8 mouse cellular contexts compared by ENCODE assay signal in the genomic region with DNA sequence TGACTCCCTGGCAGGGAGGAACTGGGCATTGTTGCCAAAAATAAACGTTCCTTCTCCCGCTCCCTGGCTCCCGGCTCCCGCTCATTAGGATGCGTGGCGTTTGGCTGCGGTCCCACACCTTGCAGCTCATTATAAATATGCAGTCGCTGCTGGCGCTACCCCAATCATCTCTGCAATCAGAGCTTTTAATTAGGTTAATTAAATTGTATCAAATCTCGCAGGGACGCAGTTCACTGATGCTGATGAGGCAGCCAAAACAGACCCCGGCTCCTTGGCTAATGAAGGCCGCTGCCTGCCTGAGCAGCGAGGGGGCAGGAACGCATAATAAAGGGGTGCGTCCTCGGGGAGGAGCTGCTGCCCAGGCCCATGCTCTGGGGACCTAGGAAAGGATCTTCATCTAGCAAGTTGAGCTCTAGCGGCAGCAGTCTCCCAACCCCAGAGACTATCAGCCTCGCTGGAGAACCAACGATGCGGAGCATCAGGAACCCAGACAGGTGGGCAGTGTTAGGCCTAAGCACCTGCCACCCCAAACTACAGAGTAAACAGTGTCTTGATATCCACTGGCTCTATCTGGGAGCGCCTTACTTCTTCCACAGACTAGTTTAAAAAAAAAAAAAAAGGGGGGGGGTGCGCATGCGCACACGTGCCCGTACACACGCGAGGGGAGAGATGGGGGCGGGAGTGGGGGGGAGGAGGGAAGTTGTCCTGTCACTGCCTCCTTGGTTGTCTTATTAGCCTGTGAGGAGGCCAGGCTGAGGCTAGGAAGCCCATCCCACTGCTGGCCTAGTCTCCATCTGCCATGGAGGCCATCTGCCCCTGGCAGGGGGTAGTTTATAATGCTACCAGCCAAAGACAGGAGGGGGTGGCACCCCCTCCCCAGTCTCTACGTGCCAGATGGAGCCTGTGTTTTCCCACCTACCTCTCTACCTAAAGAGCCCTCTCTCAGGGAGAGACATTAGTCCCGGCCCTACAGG. TPM values are rescaled to one million over a fixed set of nuclear protein-coding genes. Genes with fewer than 3 reads are reported as not detected.
DNase-seq lines count a peak whose midpoint lies in the region; ATAC-seq and TF ChIP-seq lines count a peak whose summit lies in the region.

No protein-coding gene starts in this region.

- peak overlapping the region; percentile 64 for H3K4me2 ChIP-seq in heart, embryonic 15.5 days
- H3K4me2 ChIP-seq in embryonic facial prominence, embryonic 15.5 days (replicated peaks): peak overlapping the region; percentile 44

- no peaks in the 10 kb centered on the region for H3K9me3 ChIP-seq in heart, embryonic 15.5 days (replicated peaks)
- no peaks in the 10 kb centered on the region for H3K9me3 ChIP-seq in embryonic facial prominence, embryonic 15.5 days (replicated peaks)
- no peaks in the 10 kb centered on the region for H3K9me3 ChIP-seq in midbrain, embryonic 10.5 days (replicated peaks)

- H3K79me2 ChIP-seq in heart, adult 2 months (replicated peaks; ENCODE audit: control insufficient read depth, insufficient read depth, low read length): no peaks in the 10 kb centered on the region

- TF ChIP-seq EP300 in heart, adult 2 months (IDR thresholded peaks at IDR 0.05; ENCODE audit: insufficient read depth, low read depth, low read length): no peak

- WGBS in heart, embryonic 15.5 days: 3% methylated on average over 26 of the region's 31 CpGs
- 5% methylated on average over 31 of the region's 31 CpGs for WGBS in embryonic facial prominence, embryonic 15.5 days
- WGBS in midbrain, embryonic 10.5 days: 4% methylated on average over 30 of the region's 31 CpGs
- 18% methylated on average over 31 of the region's 31 CpGs for WGBS in thymus, adult 2 months
- 9% methylated on average over 30 of the region's 31 CpGs for WGBS in heart, adult 2 months

- peak overlapping the region; percentile 32 for H3K4me3 ChIP-seq in heart, embryonic 15.5 days
- H3K4me3 ChIP-seq in embryonic facial prominence, embryonic 15.5 days (replicated peaks): peak overlapping the region; percentile 15
- peak overlapping the region; percentile 46 for H3K4me3 ChIP-seq in midbrain, embryonic 10.5 days
- H3K4me3 ChIP-seq in thymus, adult 2 months (ENCODE audit: control insufficient read depth, insufficient read depth, low read length): no peak overlapping the region
- H3K4me3 ChIP-seq in heart, adult 2 months: no peak overlapping the region

- DNase-seq in heart, adult 8-10 months (ENCODE audit: low spot score): no peak
- peak; percentile 64 for DNase-seq in Muller cell, postnatal 12 days (ENCODE audit: inconsistent ontology term)
- peak; percentile 48 for DNase-seq in midbrain, embryonic 10.5 days (ENCODE audit: low spot score)
- no peak for DNase-seq in thymus, adult 2 months
- no peak for DNase-seq in spleen, postnatal 36 days (ENCODE audit: low spot score in 2 of 2)
- DNase-seq in heart, adult 2 months: no peak

- no peak for ATAC-seq in heart, embryonic 15.5 days (replicated peaks; ENCODE audit: insufficient number of reproducible peaks, insufficient read depth, low FRiP score, low read depth)
- no peak for ATAC-seq in embryonic facial prominence, embryonic 15.5 days (ENCODE audit: insufficient number of reproducible peaks, low FRiP score, low TSS enrichment, low read depth)

- H3K36me3 ChIP-seq in heart, embryonic 15.5 days: peaks cover 5% of the 10 kb centered on the region; the same call in 1 of the 2 replicates
- H3K36me3 ChIP-seq in embryonic facial prominence, embryonic 15.5 days: peaks cover 14% of the 10 kb centered on the region
- H3K36me3 ChIP-seq in midbrain, embryonic 10.5 days: peaks cover 11% of the 10 kb centered on the region
- no peaks in the 10 kb centered on the region for H3K36me3 ChIP-seq in thymus, adult 2 months (ENCODE audit: control insufficient read depth, insufficient read depth, low read length)
- no peaks in the 10 kb centered on the region for H3K36me3 ChIP-seq in heart, adult 2 months (ENCODE audit: control insufficient read depth, insufficient read depth, low read length)

- H3K27me3 ChIP-seq in heart, embryonic 15.5 days: peaks cover 62% of the 10 kb centered on the region
- peaks cover 26% of the 10 kb centered on the region for H3K27me3 ChIP-seq in embryonic facial prominence, embryonic 15.5 days
- peaks cover 69% of the 10 kb centered on the region for H3K27me3 ChIP-seq in midbrain, embryonic 10.5 days (ENCODE audit: low read depth, poor library complexity, severe bottlenecking)
- H3K27me3 ChIP-seq in thymus, adult 2 months (ENCODE audit: control insufficient read depth, insufficient read depth, low read length): peaks cover 2% of the 10 kb centered on the region; the same call in 1 of the 2 replicates
- H3K27me3 ChIP-seq in heart, adult 2 months (ENCODE audit: control insufficient read depth, insufficient read depth, low read length): no peaks in the 10 kb centered on the region

- H3K9ac ChIP-seq in heart, embryonic 15.5 days: peak overlapping the region; percentile 33; the same call in 1 of the 2 replicates
- H3K9ac ChIP-seq in embryonic facial prominence, embryonic 15.5 days: no peak overlapping the region
- no peak overlapping the region for H3K9ac ChIP-seq in heart, adult 2 months (ENCODE audit: low read depth, low read length)

- intact Hi-C loops in heart, adult 2 months (cut with DNase I): loop anchor here (10.0 kb wide), 1 partner anchor 728 kb away; no protein-coding TSS in a partner anchor

- no peak overlapping the region for H3K27ac ChIP-seq in heart, embryonic 15.5 days
- no peak overlapping the region for H3K27ac ChIP-seq in embryonic facial prominence, embryonic 15.5 days (replicated peaks)
- H3K27ac ChIP-seq in midbrain, embryonic 10.5 days (replicated peaks): peak overlapping the region; percentile 72
- no peak overlapping the region for H3K27ac ChIP-seq in thymus, adult 2 months (ENCODE audit: control insufficient read depth, insufficient read depth, low read length)
- no peak overlapping the region for H3K27ac ChIP-seq in heart, adult 2 months

- H3K4me1 ChIP-seq in heart, embryonic 15.5 days (replicated peaks): peaks cover 19% of the 10 kb centered on the region
- peaks cover 29% of the 10 kb centered on the region for H3K4me1 ChIP-seq in embryonic facial prominence, embryonic 15.5 days
- H3K4me1 ChIP-seq in midbrain, embryonic 10.5 days: peaks cover 62% of the 10 kb centered on the region
- H3K4me1 ChIP-seq in thymus, adult 2 months (replicated peaks; ENCODE audit: control insufficient read depth, insufficient read depth, low read length): no peaks in the 10 kb centered on the region
- no peaks in the 10 kb centered on the region for H3K4me1 ChIP-seq in heart, adult 2 months (ENCODE audit: control insufficient read depth, insufficient read depth, low read length)

- TF ChIP-seq POLR2A in thymus, adult 2 months (IDR thresholded peaks at IDR 0.05; ENCODE audit: control insufficient read depth, extremely low read depth, insufficient read depth, low read length, poor library complexity): no peak
- TF ChIP-seq POLR2A in heart, adult 2 months (IDR thresholded peaks at IDR 0.05; ENCODE audit: insufficient read depth, low read depth, low read length): no peak

- TF ChIP-seq CTCF in thymus, adult 2 months (IDR thresholded peaks at IDR 0.05; ENCODE audit: borderline replicate concordance, control insufficient read depth, extremely low read depth, insufficient read depth, low read length, poor library complexity): no peak
- TF ChIP-seq CTCF in heart, adult 2 months (IDR thresholded peaks at IDR 0.05): no peak

RNA-seq across cellular contexts. Expression of gene Pou3f1, which starts 16.0 kb away (rescaled TPM):
- polyA plus RNA-seq in heart, embryonic 15.5 days (2015; fragmentation: Nextera tagmentation; extraction: Ambion mirVana): 0.14 and 0.15 TPM in 2 replicates
- under 1 TPM; 0.09 to 0.31 (median 0.14) TPM for total RNA-seq in heart, adult 8-10 months (2022)
- 4.4 and 4.9 TPM in 2 replicates for polyA plus RNA-seq in embryonic facial prominence, embryonic 15.5 days (2015; fragmentation: Nextera tagmentation; extraction: Ambion mirVana)
- polyA plus RNA-seq in midbrain, embryonic 10.5 days (2016; fragmentation: Nextera tagmentation; extraction: Ambion mirVana): 13.8 and 18.2 TPM in 2 replicates
- 0.38 and 0.46 TPM in 2 replicates for polyA plus RNA-seq in thymus, adult 2 months (2012; rRNA removed)
- under 1 TPM; 0.08 to 0.16 TPM for total RNA-seq in heart, adult 2 months (2021)
- 0.04 and 0.09 TPM in 2 replicates for polyA plus RNA-seq in heart, adult 2 months (2012; rRNA removed)

RNA-seq across cellular contexts. Expression of gene Utp11, which starts 20.8 kb away (rescaled TPM):
- 42.6 and 47.5 TPM in 2 replicates for polyA plus RNA-seq in heart, embryonic 15.5 days (2015; fragmentation: Nextera tagmentation; extraction: Ambion mirVana)
- 10 to 100 TPM; 12.4 to 14.5 (median 13.7) TPM for total RNA-seq in heart, adult 8-10 months (2022)
- 68.9 and 71.3 TPM in 2 replicates for polyA plus RNA-seq in embryonic facial prominence, embryonic 15.5 days (2015; fragmentation: Nextera tagmentation; extraction: Ambion mirVana)
- polyA plus RNA-seq in midbrain, embryonic 10.5 days (2016; fragmentation: Nextera tagmentation; extraction: Ambion mirVana): 63.6 and 68.0 TPM in 2 replicates
- polyA plus RNA-seq in thymus, adult 2 months (2012; rRNA removed): 6.0 and 6.3 TPM in 2 replicates
- 10 to 100 TPM; 12.1 to 13.5 TPM for total RNA-seq in heart, adult 2 months (2021)
- polyA plus RNA-seq in heart, adult 2 months (2012; rRNA removed): 4.0 and 6.2 TPM in 2 replicates

RNA-seq across cellular contexts. Expression of gene Fhl3, which starts 27.9 kb away (rescaled TPM):
- polyA plus RNA-seq in heart, embryonic 15.5 days (2015; fragmentation: Nextera tagmentation; extraction: Ambion mirVana): 6.2 and 7.5 TPM in 2 replicates
- 10 to 100 TPM in 2 of 4 experiments, 1 to 10 TPM in 2; 8.8 to 18.8 (median 11.2) TPM for total RNA-seq in heart, adult 8-10 months (2022)
- 17.3 and 17.8 TPM in 2 replicates for polyA plus RNA-seq in embryonic facial prominence, embryonic 15.5 days (2015; fragmentation: Nextera tagmentation; extraction: Ambion mirVana)
- 4.6 and 5.8 TPM in 2 replicates for polyA plus RNA-seq in midbrain, embryonic 10.5 days (2016; fragmentation: Nextera tagmentation; extraction: Ambion mirVana)
- polyA plus RNA-seq in thymus, adult 2 months (2012; rRNA removed): 36.1 and 59.4 TPM in 2 replicates
- total RNA-seq in heart, adult 2 months (2021): 10 to 100 TPM in 1 of 2 experiments, 1 to 10 TPM in 1; 7.8 to 11.5 TPM
- 10.1 and 17.9 TPM in 2 replicates for polyA plus RNA-seq in heart, adult 2 months (2012; rRNA removed)

RNA-seq across cellular contexts. Expression of gene Sf3a3, which starts 41.9 kb away (rescaled TPM):
- polyA plus RNA-seq in heart, embryonic 15.5 days (2015; fragmentation: Nextera tagmentation; extraction: Ambion mirVana): 73.6 and 86.5 TPM in 2 replicates
- 10 to 100 TPM; 15.5 to 17.3 (median 16.5) TPM for total RNA-seq in heart, adult 8-10 months (2022)
- 138 and 141 TPM in 2 replicates for polyA plus RNA-seq in embryonic facial prominence, embryonic 15.5 days (2015; fragmentation: Nextera tagmentation; extraction: Ambion mirVana)
- 247 and 256 TPM in 2 replicates for polyA plus RNA-seq in midbrain, embryonic 10.5 days (2016; fragmentation: Nextera tagmentation; extraction: Ambion mirVana)
- 23.2 and 25.3 TPM in 2 replicates for polyA plus RNA-seq in thymus, adult 2 months (2012; rRNA removed)
- 10 to 100 TPM; 18.0 to 19.4 TPM for total RNA-seq in heart, adult 2 months (2021)
- 7.7 and 11.5 TPM in 2 replicates for polyA plus RNA-seq in heart, adult 2 months (2012; rRNA removed)

Comparison
In these comparisons a context has a peak if more than half of its experiments do, and no peak if none do; other contexts are left out.
1. H3K4me3 ChIP-seq: peak in heart, embryonic 15.5 days (single experiment), embryonic facial prominence, embryonic 15.5 days (single experiment) and midbrain, embryonic 10.5 days (single experiment); none in thymus, adult 2 months (single experiment) and heart, adult 2 months (single experiment).
2. DNase-seq: peak in Muller cell, postnatal 12 days (single experiment) and midbrain, embryonic 10.5 days (single experiment); none in heart, adult 8-10 months (single experiment), thymus, adult 2 months (single experiment), spleen, postnatal 36 days (0 of 2) and heart, adult 2 months (0 of 2).